Mouse (Mus musculus) olfactory bulb, adult 2 months (tissue): ENCODE results near the gene Rapgef2. TPM values are rescaled to one million over a fixed set of nuclear protein-coding genes. Genes with fewer than 3 reads are reported as not detected.

Experiments used
- H3K27ac ChIP-seq: fragments of 200-500 bp; 2 replicates; pipeline ENCODE4 v1.5.1; 2012; ENCODE audit warnings: low read depth, low read length; ENCODE audit not compliant: insufficient read depth
- H3K4me1 ChIP-seq: fragments of 200-500 bp; 2 replicates; pipeline ENCODE4 v1.6.1; 2012; ENCODE audit warnings: low read length; ENCODE audit not compliant: control insufficient read depth, insufficient read depth
- H3K4me3 ChIP-seq: fragments of 200-500 bp; 2 replicates; pipeline ENCODE4 v1.5.1; 2012; ENCODE audit warnings: mild to moderate bottlenecking, low read depth, low read length, moderate library complexity; ENCODE audit not compliant: insufficient read depth
- CTCF ChIP-seq: fragments of 200-500 bp; IDR thresholded peaks from 2 replicates; pipeline ENCODE4 v1.5.1; 2012; ENCODE audit warnings: low read depth, mild to moderate bottlenecking, low read length, moderate library complexity; ENCODE audit not compliant: insufficient read depth
- POLR2A ChIP-seq: fragments of 200-500 bp; IDR thresholded peaks from 2 replicates; pipeline ENCODE4 v1.6.1; 2012; ENCODE audit warnings: mild to moderate bottlenecking, low read depth, low read length, moderate library complexity; ENCODE audit not compliant: insufficient read depth
- WGBS: fragments of 180-500 bp; shearing (Covaris S2); methylation state at CpG from one replicate; pipeline ENCODE4 v1.1.7; 2018; 5-methylcytosine and 5-hydroxymethylcytosine counted together
- polyA plus RNA-seq: library from polyadenylated mRNA; stranded (reverse); fragments of >200 nt; gene quantifications from 2 replicates; pipeline ENCODE4 v1.2.4, GENCODE M21; 2012; ENCODE audit warnings: low replicate concordance; ENCODE audit not compliant: missing spikeins, insufficient read depth, insufficient read length

Gene Rapgef2
- polyA plus RNA-seq, 1 experiment = 61.7 TPM

DNA sequence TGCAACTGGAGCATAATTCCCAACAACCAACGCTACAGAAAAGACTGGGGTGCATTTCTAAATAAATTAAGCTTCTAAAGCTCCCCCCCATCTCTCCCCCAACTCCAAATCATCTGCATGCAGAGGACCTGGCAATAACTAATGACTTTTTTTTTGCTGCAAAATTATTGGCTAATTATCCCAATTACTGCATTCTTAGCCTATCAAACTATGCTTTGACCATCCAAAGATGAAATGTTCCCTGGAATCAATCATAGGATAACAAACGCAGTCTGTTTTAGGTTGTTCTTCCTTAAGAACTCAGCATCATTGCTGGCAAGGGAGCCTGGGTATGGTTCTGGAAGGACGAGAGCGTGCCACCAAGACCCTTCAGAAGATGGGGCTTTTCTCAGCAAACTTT, 22.3 kb upstream of the Rapgef2 start:
- Histone ChIP-seq H3K27ac (no peak overlapping the region), H3K4me3 (no peak overlapping the region), H3K4me1 (peaks cover 4% of the 10 kb centered on the region; the same call in 1 of the 2 replicates)
- TF ChIP-seq POLR2A = no peak
- TF ChIP-seq CTCF = no peak
- WGBS = 86% methylated on average over 4 of the region's 4 CpGs

GRCm38 (mm10) chr3:79299401-79299800, 13.1 kb upstream of the Rapgef2 start:
- H3K4me1 ChIP-seq = no peaks in the 10 kb centered on the region
- 91% methylated on average over 15 of the region's 15 CpGs for WGBS
- TF ChIP-seq CTCF (no peak), POLR2A (no peak)
- no peak overlapping the region for H3K4me3 ChIP-seq
- no peak overlapping the region for H3K27ac ChIP-seq

GRCm38 (mm10) chr3:79297281-79297680, 11.0 kb upstream of the Rapgef2 start:
- no peak for TF ChIP-seq CTCF
- TF ChIP-seq POLR2A = no peak
- 89% methylated on average over 4 of the region's 4 CpGs for WGBS

DNA sequence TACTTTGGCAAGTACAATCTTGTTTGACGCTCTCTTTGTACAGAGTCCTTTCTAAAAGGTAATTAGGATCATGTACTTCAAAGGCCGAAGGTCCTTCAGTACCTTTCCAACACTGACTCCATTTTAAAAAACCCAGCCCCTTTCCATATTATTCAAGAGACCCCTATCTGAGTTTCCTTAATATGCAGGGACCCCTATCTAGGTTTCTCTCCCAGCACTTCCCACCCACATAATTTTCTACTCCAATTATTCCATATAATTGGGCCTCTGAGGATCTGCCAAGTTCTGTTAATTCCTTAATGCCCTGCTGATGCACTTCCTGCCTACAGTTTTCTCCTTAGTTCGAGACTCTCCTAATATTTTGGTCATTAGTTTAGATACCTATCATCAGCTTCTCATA, 10.3 kb upstream of the Rapgef2 start:
- no peak overlapping the region for H3K27ac ChIP-seq
- no peak overlapping the region for H3K4me3 ChIP-seq
- WGBS = 68% methylated on average over 3 of the region's 3 CpGs
- TF ChIP-seq CTCF (no peak), POLR2A (no peak)
- H3K4me1 ChIP-seq = no peaks in the 10 kb centered on the region

More at GRCm38 (mm10) chr3:79297281-79297680, 11.0 kb upstream of the Rapgef2 start:
- H3K27ac ChIP-seq = no peak overlapping the region
- H3K4me3 ChIP-seq = no peak overlapping the region
- H3K4me1 ChIP-seq = no peaks in the 10 kb centered on the region

DNA sequence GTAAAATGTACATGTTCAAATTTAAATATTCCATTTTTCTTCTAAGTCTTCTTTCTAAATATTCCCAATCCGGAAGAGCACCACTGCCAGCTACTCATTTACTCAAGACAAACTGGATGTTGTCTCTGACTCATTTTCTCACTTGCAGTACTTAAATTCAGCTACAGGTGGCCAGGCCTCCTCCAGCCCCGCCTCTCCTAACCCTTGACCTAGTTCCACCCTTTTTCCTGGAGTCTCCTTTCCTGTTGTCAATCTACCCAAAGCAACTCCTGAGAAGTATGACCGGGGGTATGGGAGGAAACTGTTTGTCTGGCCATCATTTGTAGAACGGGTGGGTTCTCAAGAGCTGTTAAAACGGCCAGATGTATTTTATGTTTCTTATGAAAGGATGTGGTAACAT, 9.7 kb upstream of the Rapgef2 start:
- TF ChIP-seq CTCF = no peak
- TF ChIP-seq POLR2A = no peak
- no peak overlapping the region for H3K4me3 ChIP-seq
- H3K4me1 ChIP-seq = no peaks in the 10 kb centered on the region
- no peak overlapping the region for H3K27ac ChIP-seq
- 77% methylated on average over 5 of the region's 5 CpGs for WGBS

DNA sequence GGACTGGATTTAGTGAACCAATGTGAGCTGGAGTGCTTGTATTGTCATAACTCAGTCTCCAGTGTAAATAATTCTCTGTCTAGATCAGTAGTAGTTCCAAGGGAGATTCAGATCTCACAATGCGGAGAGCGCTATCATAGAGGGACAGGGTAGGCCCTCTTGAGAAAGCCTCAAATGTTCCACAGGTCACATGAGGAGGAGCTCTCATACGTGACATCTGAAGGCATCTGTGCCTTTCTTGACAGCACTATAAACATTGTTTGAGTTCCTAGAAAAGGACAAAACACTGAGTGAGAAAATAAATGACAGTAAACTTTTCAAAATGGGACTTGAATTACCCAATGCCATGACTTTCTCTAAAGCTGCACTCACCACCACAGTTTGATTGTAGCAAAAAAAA, 8.4 kb upstream of the Rapgef2 start:
- Histone ChIP-seq H3K27ac (no peak overlapping the region), H3K4me3 (no peak overlapping the region), H3K4me1 (no peaks in the 10 kb centered on the region)
- WGBS = 93% methylated on average over 3 of the region's 3 CpGs
- no peak for TF ChIP-seq POLR2A

GRCm38 (mm10) chr3:79293023-79293422, 6.7 kb upstream of the Rapgef2 start:
- Histone ChIP-seq H3K27ac (no peak overlapping the region), H3K4me3 (no peak overlapping the region), H3K4me1 (no peaks in the 10 kb centered on the region)
- 66% methylated on average over 4 of the region's 4 CpGs for WGBS
- TF ChIP-seq CTCF (no peak), POLR2A (no peak)

DNA sequence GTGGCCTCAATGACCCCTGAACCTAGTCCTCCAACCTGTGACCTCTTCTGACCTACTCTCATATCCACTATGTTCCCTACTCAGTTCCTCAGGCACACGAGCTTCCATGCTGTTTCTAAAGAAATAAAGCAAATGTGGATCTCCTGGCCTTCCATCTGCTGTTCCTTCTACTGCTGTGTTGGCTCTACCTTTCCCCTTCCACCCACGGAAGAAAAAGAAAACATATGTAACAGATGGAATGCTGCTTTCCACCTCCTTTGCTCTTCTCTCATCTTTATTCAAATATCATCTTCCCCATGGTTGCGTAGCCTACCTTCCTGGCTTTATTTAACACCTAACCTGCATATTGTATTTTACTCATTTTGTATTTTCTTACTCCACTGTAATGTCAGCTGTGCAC, 2.7 kb upstream of the Rapgef2 start:
- TF ChIP-seq CTCF = no peak
- no peak for TF ChIP-seq POLR2A
- no peak overlapping the region for H3K27ac ChIP-seq
- no peaks in the 10 kb centered on the region for H3K4me1 ChIP-seq
- H3K4me3 ChIP-seq = no peak overlapping the region
- 91% methylated on average over 3 of the region's 3 CpGs for WGBS

- Histone ChIP-seq H3K27ac (peak overlapping the region; percentile 53), H3K4me1 (no peaks in the 10 kb centered on the region), H3K4me3 (peak overlapping the region; percentile 62)
- no peak for TF ChIP-seq CTCF
- 16% methylated on average over 17 of the region's 17 CpGs for WGBS
These were observed 1.6 kb upstream of the Rapgef2 start for GRCm38 (mm10) chr3:79287699-79288458.
